Mouse (Mus musculus) forebrain, embryonic 14.5 days (tissue): ENCODE results near the gene Hapln2. TPM values are rescaled to one million over a fixed set of nuclear protein-coding genes. Genes with fewer than 3 reads are reported as not detected.

Source experiments
- ATAC-seq: fragments of 200-750 bp; cut with Nextera tagmentation; 2 replicates; pipeline ENCODE4 v1.8.0; 2017; ENCODE audit warnings: mild to moderate bottlenecking, moderate library complexity
- DNase-seq: peaks from one replicate; pipeline ENCODE4 v3.0.0-alpha.2; 2015; ENCODE audit warnings: low spot score
- H3K27ac ChIP-seq: fragments of 300-500 bp; sonication (generic); 2 replicates; pipeline ENCODE4 v1.5.1; 2014; ENCODE audit warnings: low read depth, mild to moderate bottlenecking, control low read depth, low read length, moderate library complexity
- H3K27me3 ChIP-seq: fragments of 300-500 bp; sonication (generic); replicated peaks from 2 replicates; pipeline ENCODE4 v1.6.1; 2014; ENCODE audit warnings: low read length, control low read depth, mixed read lengths; ENCODE audit not compliant: control insufficient read depth, insufficient read depth
- H3K36me3 ChIP-seq: fragments of 300-500 bp; sonication (generic); 2 replicates; pipeline ENCODE4 v1.6.1; 2014; ENCODE audit warnings: low read length, control low read depth; ENCODE audit not compliant: control insufficient read depth, insufficient read depth
- H3K4me1 ChIP-seq: fragments of 300-500 bp; sonication (generic); 2 replicates; pipeline ENCODE4 v1.6.1; 2014; ENCODE audit warnings: antibody characterized with exemption, low read length, control low read depth; ENCODE audit not compliant: control insufficient read depth, insufficient read depth
- H3K4me2 ChIP-seq: fragments of 300-500 bp; sonication (generic); 2 replicates; pipeline ENCODE4 v1.6.1; 2014; ENCODE audit warnings: mild to moderate bottlenecking, control low read depth, low read length
- H3K4me3 ChIP-seq: fragments of 300-500 bp; sonication (generic); 2 replicates; pipeline ENCODE4 v1.5.1; 2014; ENCODE audit warnings: low read depth, low read length, control low read depth
- H3K9ac ChIP-seq: fragments of 300-500 bp; sonication (generic); 2 replicates; pipeline ENCODE4 v1.6.1; 2014; ENCODE audit warnings: mild to moderate bottlenecking, low read length, control low read depth, moderate library complexity
- H3K9me3 ChIP-seq: fragments of 300-500 bp; sonication (generic); replicated peaks from 2 replicates; pipeline ENCODE4 v1.6.1; 2016; ENCODE audit warnings: low read length, control low read depth, mixed read lengths; ENCODE audit not compliant: control insufficient read depth
- WGBS: fragments of 180-500 bp; shearing (Covaris S2); extraction: QIAGEN DNeasy Blood & Tissue Kit; methylation state at CpG from one replicate; pipeline ENCODE4 v1.1.7; 2014; 5-methylcytosine and 5-hydroxymethylcytosine counted together
- polyA plus RNA-seq: library from polyadenylated mRNA; unstranded; fragments of >200 nt; fragmentation: Nextera tagmentation; extraction: Ambion mirVana; gene quantifications from 2 replicates; pipeline ENCODE4 v1.2.1, GENCODE M21; 2014

Hapln2 gene
- polyA plus RNA-seq, result 0.52 TPM in 1 of 2 replicates, not detected in the other

DNA sequence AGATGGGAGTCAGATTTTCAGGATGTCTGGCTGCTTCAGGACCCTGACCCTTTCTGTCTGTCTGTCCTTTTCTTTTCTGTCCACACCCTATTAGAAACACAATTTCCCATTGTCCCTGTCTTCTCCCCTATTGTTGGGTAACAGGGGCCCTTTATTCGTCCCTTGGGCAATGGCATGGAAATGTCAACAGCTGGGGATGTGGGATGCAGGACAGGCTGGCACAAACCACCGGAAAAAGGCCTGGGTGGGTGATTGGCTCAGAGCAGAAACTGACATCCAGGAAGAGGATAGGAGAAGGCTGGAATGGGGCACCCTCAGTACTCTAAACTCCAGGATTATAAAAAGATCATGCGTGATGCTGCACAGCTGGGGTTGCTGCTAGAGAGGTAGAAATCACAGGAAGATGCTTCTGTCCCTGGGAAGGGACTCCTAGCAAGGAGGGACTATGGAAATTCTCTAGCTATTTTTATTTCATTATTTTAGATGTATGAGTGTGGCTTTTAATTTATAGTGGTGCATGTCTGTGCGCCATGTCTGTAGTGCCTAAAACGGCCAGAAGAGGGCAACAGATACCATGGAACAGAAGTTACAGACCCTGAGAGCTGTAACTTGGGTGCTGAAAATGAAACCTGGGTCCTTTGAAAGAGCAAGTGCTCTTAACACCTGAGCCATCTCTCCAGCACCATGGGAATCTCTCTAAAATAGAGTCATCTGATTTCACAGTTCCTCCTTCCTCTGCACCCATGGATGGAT lies at the start of gene Hapln2:
Gene Hapln2, minus strand, starts transcription at position 150 of the 753 bp plus-strand sequence.
- Histone ChIP-seq H3K4me1 (peaks cover 11% of the 10 kb centered on the region), H3K4me2 (no peak within 1 kb of the TSS), H3K27ac (no peak within 1 kb of the TSS), H3K9me3 (no peaks in the 10 kb centered on the region), H3K4me3 (no peak within 1 kb of the TSS), H3K36me3 (no peaks in the 10 kb centered on the region), H3K27me3 (peaks cover 43% of the 10 kb centered on the region), H3K9ac (no peak within 1 kb of the TSS)
- ATAC-seq, result no peak
- DNase-seq, result no peak
- 48% methylated on average over 5 of the region's 5 CpGs for WGBS

DNA sequence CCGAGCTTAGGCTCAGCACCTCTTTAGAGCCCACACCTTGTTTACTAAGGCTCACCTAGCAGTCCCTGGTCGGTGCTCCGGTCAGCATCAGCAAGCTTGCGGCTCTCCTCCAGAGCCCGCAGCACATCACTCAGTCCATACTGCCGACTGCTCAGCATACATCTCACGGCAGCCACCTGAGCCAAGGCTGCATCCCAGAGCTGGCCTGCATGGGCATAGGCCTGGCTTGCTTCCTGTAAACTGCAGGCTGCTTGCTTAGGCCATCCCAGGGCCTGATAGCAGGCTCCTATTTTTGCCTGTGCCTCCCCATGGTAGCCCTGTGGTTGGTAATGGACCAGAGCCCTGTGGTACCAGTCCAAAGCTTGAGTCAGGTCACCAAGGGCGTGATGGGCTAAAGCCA lies 47.4 kb upstream of the Hapln2 start:
- H3K36me3 ChIP-seq, result no peaks in the 10 kb centered on the region
- no peak overlapping the region for H3K4me3 ChIP-seq
- no peaks in the 10 kb centered on the region for H3K9me3 ChIP-seq
- H3K4me1 ChIP-seq, result no peaks in the 10 kb centered on the region
- no peak overlapping the region for H3K27ac ChIP-seq
- 76% methylated on average over 8 of the region's 8 CpGs for WGBS
- H3K4me2 ChIP-seq, result no peak overlapping the region
- ATAC-seq, result no peak
- H3K9ac ChIP-seq, result no peak overlapping the region
- H3K27me3 ChIP-seq, result no peaks in the 10 kb centered on the region
- DNase-seq, result no peak

DNA sequence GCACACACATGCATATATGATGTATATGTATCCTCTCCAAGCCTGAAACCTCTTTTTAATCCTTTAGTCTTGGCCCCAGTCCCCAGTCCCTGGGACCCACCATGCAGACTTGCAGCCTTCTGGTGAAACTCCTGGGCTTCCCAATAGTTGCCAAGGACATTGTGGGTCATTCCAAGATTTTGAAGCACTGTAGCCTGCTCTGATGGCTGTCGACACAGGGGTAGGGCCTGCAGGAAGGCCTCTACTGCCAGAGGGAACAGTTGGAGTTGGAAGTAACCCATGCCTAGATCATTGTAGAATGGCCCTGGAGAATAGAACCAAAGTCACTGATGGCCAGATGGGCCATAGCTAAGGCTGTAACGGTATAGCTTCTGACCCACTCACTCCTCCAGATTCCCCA lies 47.0 kb upstream of the Hapln2 start:
- no peaks in the 10 kb centered on the region for H3K4me1 ChIP-seq
- no peak overlapping the region for H3K4me2 ChIP-seq
- 78% methylated on average over 2 of the region's 2 CpGs for WGBS
- H3K4me3 ChIP-seq, result no peak overlapping the region
- DNase-seq, result no peak
- H3K9ac ChIP-seq, result no peak overlapping the region
- no peaks in the 10 kb centered on the region for H3K27me3 ChIP-seq
- no peak overlapping the region for H3K27ac ChIP-seq
- ATAC-seq, result no peak
- H3K36me3 ChIP-seq, result no peaks in the 10 kb centered on the region
- H3K9me3 ChIP-seq, result no peaks in the 10 kb centered on the region

DNA sequence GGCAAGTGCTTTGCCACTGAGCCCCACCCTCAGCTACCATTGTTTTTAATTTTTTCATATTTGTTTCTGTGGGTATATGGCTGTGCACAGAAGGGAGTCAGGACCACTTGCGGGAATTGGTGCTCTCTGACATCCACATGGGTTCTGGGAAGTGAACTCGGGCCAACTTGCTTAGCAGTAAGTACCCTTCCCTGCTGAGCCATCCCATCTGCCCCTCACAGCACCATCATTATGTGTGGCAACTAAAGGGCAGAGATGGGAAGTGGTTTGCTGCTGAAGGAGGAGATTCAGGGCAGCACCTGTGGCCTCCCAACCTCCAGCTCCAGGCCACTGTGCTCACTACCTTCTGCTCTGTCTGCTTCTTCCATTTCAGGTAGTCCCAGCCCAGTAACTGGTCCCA lies 46.2 kb upstream of the Hapln2 start:
- Histone ChIP-seq H3K4me3 (no peak overlapping the region), H3K27me3 (no peaks in the 10 kb centered on the region), H3K4me2 (no peak overlapping the region), H3K9me3 (no peaks in the 10 kb centered on the region), H3K27ac (no peak overlapping the region), H3K36me3 (no peaks in the 10 kb centered on the region), H3K4me1 (no peaks in the 10 kb centered on the region), H3K9ac (no peak overlapping the region)
- no peak for DNase-seq
- no peak for ATAC-seq
- 63% methylated on average over 2 of the region's 2 CpGs for WGBS

DNA sequence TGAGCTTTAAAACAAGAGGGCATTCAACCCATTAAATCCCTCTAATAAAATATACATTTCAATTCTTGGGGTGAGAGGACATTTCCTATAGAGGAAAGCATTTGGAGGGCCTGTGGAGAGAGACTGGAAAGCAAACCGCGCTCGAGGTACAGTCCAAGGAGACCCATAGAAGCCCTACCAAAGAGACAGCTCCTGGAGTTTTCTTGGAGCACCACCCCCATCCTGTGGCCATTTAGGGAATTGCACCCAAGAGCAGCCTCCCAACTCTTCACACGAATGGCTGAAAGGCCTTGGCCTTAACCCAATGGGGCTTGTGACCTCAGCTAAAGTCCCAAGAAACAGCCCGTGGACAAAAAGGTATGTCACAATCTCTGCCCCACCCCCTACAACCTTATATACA lies 44.4 kb upstream of the Hapln2 start:
- no peak overlapping the region for H3K9ac ChIP-seq
- no peaks in the 10 kb centered on the region for H3K9me3 ChIP-seq
- H3K27ac ChIP-seq, result no peak overlapping the region
- H3K4me2 ChIP-seq, result no peak overlapping the region
- no peaks in the 10 kb centered on the region for H3K36me3 ChIP-seq
- H3K4me1 ChIP-seq, result no peaks in the 10 kb centered on the region
- H3K27me3 ChIP-seq, result no peaks in the 10 kb centered on the region
- no peak overlapping the region for H3K4me3 ChIP-seq
- peak; percentile 80 for ATAC-seq
- 2% methylated on average over 5 of the region's 5 CpGs for WGBS
- peak; percentile 87 for DNase-seq

DNA sequence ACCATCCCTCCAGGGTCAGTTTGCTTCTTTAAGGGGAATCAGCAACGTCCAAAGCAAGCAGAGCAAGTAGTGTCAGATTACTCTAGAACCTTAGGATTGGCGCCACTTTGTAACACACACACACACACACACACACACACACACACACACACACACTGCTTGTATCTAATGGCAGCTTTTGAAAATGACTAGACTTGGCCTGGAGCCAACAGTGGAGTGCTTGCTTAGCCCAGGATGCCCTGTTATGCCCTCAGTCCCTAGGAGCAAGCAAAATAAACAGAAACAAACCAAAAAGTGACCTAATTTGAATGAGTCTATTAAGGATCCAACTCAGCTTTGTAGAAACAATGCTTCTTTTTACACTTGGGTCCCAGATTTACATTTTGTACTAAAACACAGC lies 41.0 kb upstream of the Hapln2 start:
- H3K9ac ChIP-seq, result no peak overlapping the region
- H3K4me3 ChIP-seq, result no peak overlapping the region
- peak; percentile 49 for DNase-seq
- 13% methylated on average over 2 of the region's 2 CpGs for WGBS
- no peaks in the 10 kb centered on the region for H3K4me1 ChIP-seq
- H3K27ac ChIP-seq, result no peak overlapping the region
- H3K9me3 ChIP-seq, result no peaks in the 10 kb centered on the region
- no peaks in the 10 kb centered on the region for H3K27me3 ChIP-seq
- no peak for ATAC-seq
- no peaks in the 10 kb centered on the region for H3K36me3 ChIP-seq
- no peak overlapping the region for H3K4me2 ChIP-seq

DNA sequence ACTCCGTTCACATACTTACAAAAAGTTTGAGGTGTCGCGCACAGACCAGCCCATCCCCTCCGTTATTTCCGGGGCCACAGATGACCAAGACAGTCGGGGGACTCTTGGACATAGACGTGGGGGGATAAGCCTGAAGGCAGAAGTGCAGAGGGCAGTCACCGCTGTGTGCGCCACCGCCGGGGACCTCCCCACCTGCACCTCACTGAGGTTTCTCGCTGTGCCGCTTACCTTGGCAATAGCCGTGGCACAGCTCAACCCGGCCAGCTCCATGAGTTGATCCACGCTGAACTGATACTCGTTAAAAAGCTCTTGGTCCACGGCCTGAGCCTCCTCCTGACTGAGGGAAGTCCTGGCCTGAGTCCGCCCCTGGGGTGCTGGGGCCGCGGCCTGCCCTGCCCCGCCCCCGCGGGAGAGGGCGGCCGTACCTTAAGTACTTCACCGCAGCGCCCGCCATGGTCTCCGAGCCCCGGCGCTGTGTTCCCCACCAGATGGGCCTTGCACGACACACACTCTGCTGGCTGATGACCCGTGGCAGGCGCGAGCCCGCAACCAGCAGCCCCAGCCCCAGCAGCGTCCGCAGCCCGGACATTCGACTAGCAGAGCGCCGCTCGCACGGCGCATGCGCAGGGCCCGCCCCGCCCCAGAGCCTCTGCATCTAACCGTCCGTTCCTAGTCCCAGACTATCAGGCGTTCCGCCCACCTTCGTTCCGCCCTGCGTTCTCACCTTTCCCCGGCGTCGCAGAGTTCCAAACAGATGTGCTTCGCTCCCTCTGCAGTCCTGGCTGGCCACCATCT lies 30.7 kb upstream of the Hapln2 start, which contains the start of gene Naxe:
Gene Naxe, minus strand, starts transcription at position 594 of the 795 bp plus-strand sequence.
- H3K4me1 ChIP-seq, result peaks cover 7% of the 10 kb centered on the region; the same call in 1 of the 2 replicates
- ATAC-seq (peak; percentile 97), DNase-seq (peak; percentile 93)
- peaks cover 29% of the 10 kb centered on the region for H3K36me3 ChIP-seq
- 1% methylated on average over 60 of the region's 60 CpGs for WGBS
- peak within 1 kb of the TSS; percentile 92 for H3K9ac ChIP-seq
- H3K27me3 ChIP-seq, result no peaks in the 10 kb centered on the region
- H3K9me3 ChIP-seq, result no peaks in the 10 kb centered on the region
- H3K27ac ChIP-seq, result peak within 1 kb of the TSS; percentile 6; the same call in 1 of the 2 replicates
- peak within 1 kb of the TSS; percentile 96 for H3K4me2 ChIP-seq
- H3K4me3 ChIP-seq, result peak within 1 kb of the TSS; percentile 96

DNA sequence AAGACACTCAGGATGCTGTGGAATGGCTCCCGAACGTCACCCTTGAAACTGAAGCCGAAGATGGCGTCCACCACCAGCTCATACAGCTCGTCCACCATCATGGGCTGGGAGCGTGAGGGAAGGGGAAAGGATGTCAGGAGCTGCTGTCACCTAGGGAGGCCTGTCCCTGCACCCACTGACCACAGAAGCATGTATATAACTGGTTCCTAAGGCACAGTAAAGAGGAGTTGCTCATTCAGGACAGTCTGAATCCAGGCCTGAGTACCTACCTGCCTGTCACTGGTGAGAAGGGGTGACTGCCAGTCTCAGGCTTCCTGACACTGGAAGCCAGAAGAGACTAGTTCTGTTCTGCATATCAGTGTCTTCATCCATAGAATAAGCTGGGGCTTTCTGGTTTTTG lies 29.6 kb upstream of the Hapln2 start:
- H3K36me3 ChIP-seq, result peaks cover 37% of the 10 kb centered on the region
- peaks cover 7% of the 10 kb centered on the region; the same call in 1 of the 2 replicates for H3K4me1 ChIP-seq
- ATAC-seq (no peak), DNase-seq (no peak)
- H3K27me3 ChIP-seq, result no peaks in the 10 kb centered on the region
- H3K9me3 ChIP-seq, result no peaks in the 10 kb centered on the region
- no peak overlapping the region; the same call in 1 of the 2 replicates for H3K4me3 ChIP-seq
- 96% methylated on average over 6 of the region's 6 CpGs for WGBS
- no peak overlapping the region; the same call in 1 of the 2 replicates for H3K9ac ChIP-seq
- no peak overlapping the region for H3K27ac ChIP-seq
- peak overlapping the region; percentile 96 for H3K4me2 ChIP-seq

DNA sequence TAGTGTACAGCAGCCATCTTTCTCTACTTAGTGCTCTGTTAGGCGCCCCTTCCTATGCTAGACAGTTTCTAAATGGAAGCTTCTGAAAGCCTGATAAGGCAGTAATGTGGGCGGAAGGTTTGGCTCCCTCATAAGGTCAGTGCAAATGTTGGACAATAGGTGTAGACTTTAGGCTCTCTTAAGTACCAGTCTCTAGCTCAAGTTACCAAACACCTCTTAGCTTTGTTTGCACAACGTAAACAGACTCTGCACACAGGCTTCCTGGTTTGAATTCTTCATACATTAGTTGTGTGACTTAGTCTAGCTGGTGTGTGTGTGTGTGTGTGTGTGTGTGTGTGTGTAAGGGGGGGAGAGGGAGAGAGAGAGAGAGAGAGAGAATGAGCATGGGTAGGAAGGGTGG lies 22.1 kb upstream of the Hapln2 start:
- no peak for ATAC-seq
- no peaks in the 10 kb centered on the region for H3K27me3 ChIP-seq
- 95% methylated on average over 3 of the region's 3 CpGs for WGBS
- no peak overlapping the region for H3K4me2 ChIP-seq
- H3K9ac ChIP-seq, result no peak overlapping the region
- no peak overlapping the region for H3K27ac ChIP-seq
- H3K9me3 ChIP-seq, result no peaks in the 10 kb centered on the region
- DNase-seq, result no peak
- H3K36me3 ChIP-seq, result peaks cover 40% of the 10 kb centered on the region
- H3K4me3 ChIP-seq, result no peak overlapping the region
- no peaks in the 10 kb centered on the region for H3K4me1 ChIP-seq
